Mouse (Mus musculus): ENCODE measurements around the gene C2cd3. TPM values are rescaled to one million over a fixed set of nuclear protein-coding genes. Genes with fewer than 3 reads are reported as not detected.
A peak's percentile ranks its signal among the peaks of the same experiment; 100 is the strongest.

The C2cd3 gene
- total and polyA plus RNA-seq, 3 experiments = 8.5 to 23.5 TPM; not detected in 1

- no peak for TF ChIP-seq ZMIZ1 (IDR thresholded peaks at IDR 0.05; ENCODE audit: low read depth, low read length)
- no peak for TF ChIP-seq KAT2A (conservative IDR thresholded peaks at IDR 0.05; ENCODE audit: low read depth, low read length)
- TF ChIP-seq ETS1 (IDR thresholded peaks at IDR 0.05; ENCODE audit: low read depth, low read length) = peak; percentile 93
- TF ChIP-seq MAZ (IDR thresholded peaks at IDR 0.05; ENCODE audit: low read depth, low read length) = no peak
Measured at GRCm38 (mm10) chr7:100458153-100458552, 86.1 kb downstream of the C2cd3 start (continued).

- H3K4me1 ChIP-seq (ENCODE audit: control insufficient read depth in 1 of 2, insufficient read depth in 2 of 2, low read length in 2 of 2) = peaks cover 15 to 22% of the 10 kb centered on the region in 2 experiments
- no peak overlapping the region for H3K27ac ChIP-seq (ENCODE audit: control insufficient read depth, low read depth, low read length)
- no peaks in the 10 kb centered on the region for H3K27me3 ChIP-seq (ENCODE audit: control insufficient read depth in 1 of 2, insufficient read depth in 2 of 2, low read length in 2 of 2)
- no peak overlapping the region for H3K4me3 ChIP-seq (ENCODE audit: control insufficient read depth in 1 of 2, insufficient read depth in 1 of 2, low read depth in 2 of 2, low read length in 2 of 2)
- no peak for DNase-seq (ENCODE audit: low read depth, low spot score)
- no peaks in the 10 kb centered on the region for H3K9me3 ChIP-seq (replicated peaks; ENCODE audit: insufficient read depth, low read length)
- H3K9ac ChIP-seq (ENCODE audit: control insufficient read depth, low read depth, low read length, poor library complexity, severe bottlenecking) = no peak overlapping the region
- peaks cover 0 to 21% of the 10 kb centered on the region in 2 experiments; a peak in 3 of 4 replicates for H3K36me3 ChIP-seq (ENCODE audit: control insufficient read depth in 1 of 2, insufficient read depth in 2 of 2, low read length in 2 of 2)
- TF ChIP-seq POLR2A (IDR thresholded peaks at IDR 0.05; ENCODE audit: control insufficient read depth in 1 of 2, insufficient read depth in 1 of 2, low read depth in 1 of 2, low read length in 2 of 2, poor library complexity in 1 of 2) = no peak
- no peaks in the 10 kb centered on the region for H3K79me2 ChIP-seq (ENCODE audit: control insufficient read depth, insufficient read depth, low read length, poor library complexity)
Measured at GRCm38 (mm10) chr7:100459862-100460261, 87.8 kb downstream of the C2cd3 start.

GRCm38 (mm10) chr7:100461621-100462151, 89.7 kb downstream of the C2cd3 start:
- Histone ChIP-seq H3K9ac (ENCODE audit: control insufficient read depth, low read depth, low read length, poor library complexity, severe bottlenecking) (no peak overlapping the region), H3K9me3 (replicated peaks; ENCODE audit: insufficient read depth, low read length) (no peaks in the 10 kb centered on the region), H3K79me2 (ENCODE audit: control insufficient read depth, insufficient read depth, low read length, poor library complexity) (no peaks in the 10 kb centered on the region), H3K4me3 (ENCODE audit: control insufficient read depth in 1 of 2, insufficient read depth in 1 of 2, low read depth in 2 of 2, low read length in 2 of 2) (no peak overlapping the region), H3K36me3 (ENCODE audit: control insufficient read depth in 1 of 2, insufficient read depth in 2 of 2, low read length in 2 of 2) (peaks cover 0 to 38% of the 10 kb centered on the region in 2 experiments; a peak in 3 of 4 replicates), H3K27me3 (ENCODE audit: control insufficient read depth in 1 of 2, insufficient read depth in 2 of 2, low read length in 2 of 2) (no peaks in the 10 kb centered on the region), H3K27ac (ENCODE audit: control insufficient read depth, low read depth, low read length) (peak overlapping the region; percentile 29; the same call in 1 of the 2 replicates), H3K4me1 (ENCODE audit: control insufficient read depth in 1 of 2, insufficient read depth in 2 of 2, low read length in 2 of 2) (peaks cover 30 to 40% of the 10 kb centered on the region in 2 experiments)
- TF ChIP-seq MAFK (IDR thresholded peaks at IDR 0.05; ENCODE audit: borderline replicate concordance, low read depth, low read length) (no peak), POLR2A (IDR thresholded peaks at IDR 0.05; ENCODE audit: control insufficient read depth in 1 of 2, insufficient read depth in 1 of 2, low read depth in 1 of 2, low read length in 2 of 2, poor library complexity in 1 of 2) (no peak), SIN3A (IDR thresholded peaks at IDR 0.05; ENCODE audit: low read length) (peak; percentile 4; the same call in 1 of the 2 replicates), EP300 (IDR thresholded peaks at IDR 0.05; ENCODE audit: low read depth in 1 of 2, low read length in 2 of 2) (no peak)
- DNase-seq (ENCODE audit: low read depth, low spot score) = peak; percentile 42

DNA sequence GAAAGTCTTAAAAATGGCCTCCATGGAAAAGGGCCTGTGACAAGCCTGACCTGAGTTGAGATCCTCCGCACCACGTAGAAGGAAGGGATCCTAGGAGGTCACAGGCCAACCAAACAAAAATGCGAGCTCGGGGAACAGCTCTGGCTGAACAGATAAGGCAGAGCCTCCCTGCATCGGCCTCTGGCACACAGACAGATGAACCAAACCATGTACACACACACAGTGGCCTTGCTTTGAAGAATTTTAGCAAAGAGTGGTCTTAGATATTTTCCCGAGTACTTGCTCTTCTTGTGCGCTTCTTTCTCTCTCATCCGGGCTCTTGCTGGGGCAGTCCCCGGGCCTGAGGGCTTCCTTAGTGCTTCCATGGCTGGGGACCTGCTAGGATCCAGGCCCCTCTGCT, 91.2 kb downstream of the C2cd3 start:
- no peaks in the 10 kb centered on the region for H3K9me3 ChIP-seq (replicated peaks; ENCODE audit: insufficient read depth, low read length)
- no peak overlapping the region for H3K4me3 ChIP-seq (ENCODE audit: control insufficient read depth in 1 of 2, insufficient read depth in 1 of 2, low read depth in 2 of 2, low read length in 2 of 2)
- peaks cover 0 to 49% of the 10 kb centered on the region in 2 experiments; a peak in 3 of 4 replicates for H3K36me3 ChIP-seq (ENCODE audit: control insufficient read depth in 1 of 2, insufficient read depth in 2 of 2, low read length in 2 of 2)
- H3K9ac ChIP-seq (ENCODE audit: control insufficient read depth, low read depth, low read length, poor library complexity, severe bottlenecking) = no peak overlapping the region
- H3K27ac ChIP-seq (ENCODE audit: control insufficient read depth, low read depth, low read length) = 0 out of 2 replicates have a peak overlapping the region, but pooled peaks have one; percentile 31
- no peaks in the 10 kb centered on the region for H3K27me3 ChIP-seq (ENCODE audit: control insufficient read depth in 1 of 2, insufficient read depth in 2 of 2, low read length in 2 of 2)
- TF ChIP-seq MAX (IDR thresholded peaks at IDR 0.05; ENCODE audit: low read length) (no peak), CTCF (IDR thresholded peaks at IDR 0.05 in 2 of 3, conservative IDR thresholded peaks at IDR 0.05 in 1 of 3; ENCODE audit: control insufficient read depth in 1 of 3, insufficient read depth in 1 of 3, low read depth in 2 of 3, low read length in 3 of 3, poor library complexity in 1 of 3, severe bottlenecking in 1 of 3) (no peak), NELFE (IDR thresholded peaks at IDR 0.05; ENCODE audit: low read depth, low read length) (no peak), TCF12 (IDR thresholded peaks at IDR 0.05; ENCODE audit: low read depth, low read length) (peak; percentile 71), SIN3A (IDR thresholded peaks at IDR 0.05; ENCODE audit: low read length) (0 out of 2 replicates have a peak, but pooled peaks have one; percentile 46), TAL1 (IDR thresholded peaks at IDR 0.05; ENCODE audit: low read length) (peak; percentile 76), MXI1 (IDR thresholded peaks at IDR 0.05; ENCODE audit: low read depth, low read length) (no peak), KAT2A (conservative IDR thresholded peaks at IDR 0.05; ENCODE audit: low read depth, low read length) (no peak), GATA1 (IDR thresholded peaks at IDR 0.05; ENCODE audit: low read depth, low read length) (peak; percentile 72), RCOR1 (IDR thresholded peaks at IDR 0.05; ENCODE audit: low read depth, low read length) (peak; percentile 44; the same call in 1 of the 2 replicates), ZNF384 (IDR thresholded peaks at IDR 0.05; ENCODE audit: low read depth, low read length) (no peak), ELF1 (IDR thresholded peaks at IDR 0.05; ENCODE audit: low read depth, low read length) (no peak), ETS1 (IDR thresholded peaks at IDR 0.05; ENCODE audit: low read depth, low read length) (peak; percentile 50; the same call in 1 of the 2 replicates), MAZ (IDR thresholded peaks at IDR 0.05; ENCODE audit: low read depth, low read length) (no peak), EP300 (IDR thresholded peaks at IDR 0.05; ENCODE audit: low read depth in 1 of 2, low read length in 2 of 2) (peak; percentile 60 to 64; a peak in 2 of 4 replicates)
- peaks cover 35 to 49% of the 10 kb centered on the region in 2 experiments for H3K4me1 ChIP-seq (ENCODE audit: control insufficient read depth in 1 of 2, insufficient read depth in 2 of 2, low read length in 2 of 2)
- H3K79me2 ChIP-seq (ENCODE audit: control insufficient read depth, insufficient read depth, low read length, poor library complexity) = no peaks in the 10 kb centered on the region
- peak; percentile 78 for DNase-seq (ENCODE audit: low read depth, low spot score)
